Mouse (Mus musculus) common myeloid progenitor, adult 5-6 weeks (primary cell): ENCODE results near the gene Styk1. TPM values are rescaled to one million over a fixed set of nuclear protein-coding genes. Genes with fewer than 3 reads are reported as not detected.

Source experiments
- ATAC-seq: replicated peaks from 2 replicates; pipeline ENCODE4 v1.8.0; 2016; ENCODE audit warnings: low read depth, mild to moderate bottlenecking, moderate TSS enrichment, inconsistent platforms; ENCODE audit not compliant: poor library complexity, severe bottlenecking
- total RNA-seq: library from RNA; stranded (forward); fragments of 200-1000, 187-1606 nt; gene quantifications from 2 replicates; pipeline ENCODE4 v1.2.3, GENCODE M21; 2017

Gene Styk1
- total RNA-seq, 1 experiment from 2014 or later: 0.09 TPM

DNA sequence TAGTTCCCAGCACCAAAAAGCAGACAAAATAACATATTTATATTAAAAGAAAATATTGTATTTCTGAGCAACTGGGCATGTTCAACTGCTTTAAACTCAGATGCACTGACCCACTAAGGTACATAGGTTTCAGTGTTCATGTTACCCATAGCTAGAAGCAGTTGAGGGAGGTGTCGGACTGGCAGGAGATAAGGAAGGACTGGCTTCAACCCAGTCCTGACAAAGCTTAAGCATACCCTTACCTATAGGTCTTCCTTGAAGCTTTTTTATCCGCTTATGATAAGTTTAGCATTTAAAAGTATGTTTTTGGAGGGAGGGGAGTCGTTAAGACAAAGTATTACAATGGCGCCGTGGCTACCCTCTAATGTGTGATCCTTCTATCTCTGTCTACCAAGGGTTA is 17.4 kb upstream of the Styk1 start:
- ATAC-seq: no peak

DNA sequence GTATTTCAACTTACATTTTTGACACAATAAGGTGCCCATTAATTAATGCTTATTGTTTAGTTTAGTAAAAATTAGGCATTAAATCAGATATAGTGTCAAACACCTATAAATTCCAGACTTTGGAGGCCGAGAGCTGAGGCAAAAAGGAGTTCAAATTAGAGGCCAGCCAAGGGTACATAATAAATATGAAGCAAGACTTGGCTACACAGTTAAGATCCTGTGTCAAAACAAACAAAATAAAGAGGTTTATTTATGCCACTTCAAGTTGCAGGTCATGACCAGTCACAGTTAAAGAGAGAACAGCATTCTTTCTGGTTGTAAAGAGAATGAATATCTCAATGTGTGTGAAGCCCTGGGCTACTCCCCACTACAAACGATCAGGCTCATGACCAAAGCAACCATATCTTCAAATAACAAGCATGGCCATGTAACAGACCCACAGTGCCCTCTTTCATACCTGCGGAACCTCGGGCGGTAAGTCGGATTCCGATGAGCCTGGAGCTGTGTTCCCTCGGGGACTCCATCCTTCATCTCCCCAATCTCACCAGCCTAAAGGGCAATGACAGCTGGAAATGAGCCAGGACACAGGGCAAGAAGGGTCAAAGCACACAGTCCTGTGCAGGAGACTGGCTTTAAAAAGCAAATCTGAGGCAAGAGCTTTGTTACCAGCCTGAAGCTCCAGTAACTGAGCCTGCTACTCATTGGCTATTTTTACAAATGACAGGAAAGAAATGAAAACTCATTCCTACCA is 16.6 kb upstream of the Styk1 start:
- no peak for ATAC-seq

DNA sequence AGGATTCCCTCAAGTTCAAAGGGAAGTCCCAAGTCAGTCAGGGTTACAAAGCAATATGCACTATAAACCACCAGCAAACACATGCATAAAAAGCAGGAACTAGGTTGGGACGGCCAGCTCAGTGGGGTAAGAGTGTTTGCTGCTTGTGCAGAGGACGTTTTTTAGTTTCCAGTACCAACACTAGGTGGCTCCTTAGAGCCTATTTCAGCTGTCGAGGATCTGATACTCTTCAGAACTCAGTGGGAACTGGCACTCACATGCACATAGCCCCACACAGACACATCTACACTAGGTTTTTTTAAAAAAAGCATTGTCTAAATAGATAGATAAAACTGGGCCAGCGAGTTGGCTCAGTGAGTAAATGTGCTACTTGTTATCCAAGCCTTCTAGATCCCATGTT is 13.7 kb upstream of the Styk1 start:
- ATAC-seq: peak; percentile 73

DNA sequence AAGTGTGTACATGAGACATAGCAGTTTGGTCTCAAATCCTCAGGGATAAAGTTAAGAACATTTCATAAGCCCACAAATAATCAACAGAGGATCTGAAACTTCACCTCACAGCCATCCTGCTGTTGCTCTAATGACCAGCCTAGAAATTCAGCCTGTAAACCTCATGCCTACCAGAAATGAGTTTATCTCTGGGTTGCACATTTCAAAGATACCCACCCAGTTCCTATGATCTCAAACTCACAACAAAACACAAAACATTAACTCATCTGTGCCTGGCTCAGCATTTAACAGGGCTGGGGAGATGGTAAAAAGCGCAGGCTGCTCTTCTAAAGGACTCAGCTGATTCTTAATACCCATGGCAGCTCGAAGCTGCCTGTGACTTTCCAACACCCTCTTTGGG is 11.0 kb upstream of the Styk1 start:
- ATAC-seq: peak; percentile 49

DNA sequence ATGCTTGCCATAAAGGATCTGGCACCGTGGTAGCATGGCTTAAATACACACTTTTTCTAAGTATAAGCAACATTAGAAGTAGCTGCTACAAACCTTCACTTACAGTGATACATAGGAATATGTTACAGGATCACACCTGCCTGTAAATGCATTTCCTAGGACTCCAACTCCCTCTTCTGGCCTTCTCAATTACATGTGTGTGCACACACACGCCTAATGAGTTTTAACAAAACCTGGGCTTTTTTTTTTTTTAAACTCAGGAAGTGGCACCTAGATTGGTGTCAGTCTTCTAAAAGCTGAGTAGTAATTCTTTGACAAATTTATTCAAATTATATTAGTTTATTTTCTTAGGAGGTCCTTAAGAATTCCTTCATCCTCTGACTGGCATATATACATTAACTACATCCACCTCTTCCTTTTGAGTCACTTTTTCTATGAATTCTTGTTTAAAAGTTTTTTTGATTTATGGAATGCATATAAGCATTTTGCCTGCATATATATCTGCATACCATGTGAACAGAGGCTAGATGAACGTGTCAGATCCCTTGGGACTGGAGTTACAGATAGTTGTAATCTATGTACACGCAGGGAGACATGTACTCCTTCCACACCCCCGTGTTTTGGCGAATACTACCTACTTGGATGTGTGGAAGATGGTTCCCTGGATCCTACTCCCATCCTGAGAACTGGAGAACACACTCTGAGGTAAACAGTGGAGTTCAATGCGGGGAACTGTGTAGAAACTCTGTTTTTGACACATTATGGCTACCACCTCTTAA is 9.8 kb upstream of the Styk1 start:
- ATAC-seq: no peak

DNA sequence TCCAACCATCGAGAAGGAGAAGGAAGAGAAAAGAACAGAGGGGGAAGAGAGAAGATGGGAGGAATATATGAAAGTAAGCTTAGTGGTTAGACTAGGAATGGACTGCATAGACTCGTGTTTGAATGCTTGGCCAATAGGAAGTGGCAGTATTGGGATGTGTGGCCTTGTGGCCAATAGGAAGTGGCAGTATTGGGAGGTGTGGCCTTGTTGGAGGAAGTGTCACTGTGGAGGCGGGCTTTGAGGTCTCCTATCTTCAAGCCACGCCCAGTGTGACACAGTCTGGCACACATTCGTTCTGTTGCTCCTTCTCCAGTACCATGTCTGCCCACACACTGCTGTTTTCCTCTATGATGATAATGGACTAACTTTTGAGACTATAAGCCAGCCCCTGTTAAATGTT is 7.3 kb upstream of the Styk1 start:
- ATAC-seq: peak; percentile 34

DNA sequence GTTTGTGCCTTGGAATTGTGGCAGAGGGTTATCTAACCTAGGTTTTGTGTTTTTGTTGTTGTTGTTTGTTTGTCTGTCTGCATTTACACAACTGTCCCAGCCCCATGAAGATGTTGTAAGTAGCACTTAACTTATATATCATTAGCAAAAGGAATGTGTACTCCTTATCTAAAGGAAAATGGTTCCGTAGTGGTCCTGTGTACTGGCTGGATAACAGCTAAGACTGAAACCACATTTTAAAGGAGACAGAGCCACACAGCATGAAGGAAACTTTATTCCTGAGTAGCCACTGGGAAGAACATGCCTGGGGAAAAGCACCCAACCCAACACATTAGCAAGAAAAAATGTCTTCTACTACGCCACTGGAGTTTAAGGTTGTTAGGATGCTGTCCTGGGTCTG is 6.1 kb upstream of the Styk1 start:
- ATAC-seq: peak; percentile 40

DNA sequence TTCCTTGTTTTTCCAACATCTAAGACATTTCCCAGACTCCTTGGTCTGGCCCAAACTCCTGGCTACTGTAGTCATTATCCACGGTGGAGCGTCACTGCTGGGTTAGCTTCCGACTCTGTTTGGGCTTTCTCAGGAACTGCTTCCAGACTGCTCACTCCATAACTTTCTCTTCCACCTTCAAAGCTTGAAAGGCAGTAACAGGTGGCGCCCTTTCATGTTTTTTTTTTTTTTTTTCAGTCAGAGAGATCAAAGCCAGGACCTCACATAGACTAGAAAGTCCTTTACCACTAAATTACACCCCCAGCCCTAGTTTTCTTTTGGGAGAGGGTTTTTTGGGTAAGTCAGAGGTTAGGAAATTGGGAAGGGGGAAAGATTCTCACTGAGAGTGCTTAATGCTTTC is 1.5 kb upstream of the Styk1 start:
- no peak for ATAC-seq

DNA sequence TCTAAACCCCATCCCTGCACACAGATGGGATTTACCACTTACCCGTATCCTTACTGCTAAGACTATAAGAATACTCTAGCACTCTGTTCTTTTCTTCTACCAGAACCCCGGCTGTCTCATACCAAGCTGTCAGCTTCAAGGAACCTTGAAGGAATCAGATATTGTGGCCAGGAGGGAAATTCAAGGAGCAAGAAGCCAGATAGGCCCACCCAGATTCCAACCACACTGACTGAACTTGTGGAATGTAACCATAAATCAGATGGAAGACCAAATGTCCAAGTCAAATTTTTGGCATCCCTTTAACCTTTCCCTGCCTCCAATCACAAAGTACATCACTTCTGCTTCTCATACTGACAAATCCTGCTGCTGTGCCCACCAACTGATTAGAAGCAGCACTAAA is 6.4 kb downstream of the Styk1 start:
- ATAC-seq: no peak

DNA sequence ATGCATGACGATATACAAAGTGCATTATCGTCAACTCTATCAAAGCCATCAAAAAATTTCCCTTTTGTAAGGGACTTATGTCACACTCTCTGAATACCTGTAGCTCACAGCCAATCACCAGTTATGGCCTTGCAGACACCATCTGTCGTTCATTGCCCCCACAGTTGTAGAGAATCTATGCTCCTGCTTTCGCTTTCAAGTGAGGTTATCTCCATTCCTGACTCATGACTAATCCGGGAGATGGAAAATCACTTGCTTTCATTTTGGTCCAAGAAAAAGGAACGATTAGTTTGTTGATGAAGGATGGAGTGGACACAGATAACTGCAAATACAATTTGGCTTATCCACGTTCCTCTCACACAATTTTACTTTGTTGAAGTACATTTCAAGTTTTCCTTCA is 9.1 kb downstream of the Styk1 start:
- no peak for ATAC-seq

DNA sequence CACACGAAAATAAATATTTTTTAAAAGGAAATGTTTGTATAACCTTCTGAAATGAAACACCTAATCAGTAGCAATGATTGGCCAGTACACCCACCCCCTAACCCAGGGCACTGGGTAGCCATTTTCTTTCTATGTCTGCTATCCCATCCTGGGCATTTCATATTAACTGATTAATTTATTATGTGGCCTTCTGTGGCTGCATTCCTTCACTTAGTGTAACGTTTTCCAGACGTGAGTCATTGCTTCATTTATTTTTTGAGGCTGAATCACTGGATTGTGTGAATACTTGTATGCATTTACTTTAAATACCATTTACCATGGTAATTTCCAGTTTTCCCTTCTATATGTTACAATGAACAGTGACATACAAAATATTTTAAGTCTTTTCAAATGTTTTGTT is 13.3 kb downstream of the Styk1 start:
- ATAC-seq: no peak

DNA sequence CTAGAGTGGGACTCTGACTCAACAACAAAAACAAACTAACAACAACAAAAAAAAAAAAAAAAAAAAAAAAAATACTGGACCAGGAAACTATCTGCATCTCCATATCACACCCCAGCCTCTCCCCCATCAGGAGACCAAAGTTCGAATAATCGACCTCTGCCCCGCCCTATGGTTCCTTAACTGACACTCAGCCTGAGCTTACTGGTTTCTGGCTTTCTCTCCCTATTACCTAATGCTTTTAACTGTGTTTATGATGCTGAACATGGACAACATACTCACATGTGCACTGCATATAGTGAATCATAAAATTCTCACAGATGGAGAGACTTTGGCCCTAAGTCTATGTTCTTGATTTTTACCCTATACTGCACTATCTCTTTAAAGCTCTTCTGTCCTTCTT is 14.1 kb downstream of the Styk1 start:
- ATAC-seq: no peak

DNA sequence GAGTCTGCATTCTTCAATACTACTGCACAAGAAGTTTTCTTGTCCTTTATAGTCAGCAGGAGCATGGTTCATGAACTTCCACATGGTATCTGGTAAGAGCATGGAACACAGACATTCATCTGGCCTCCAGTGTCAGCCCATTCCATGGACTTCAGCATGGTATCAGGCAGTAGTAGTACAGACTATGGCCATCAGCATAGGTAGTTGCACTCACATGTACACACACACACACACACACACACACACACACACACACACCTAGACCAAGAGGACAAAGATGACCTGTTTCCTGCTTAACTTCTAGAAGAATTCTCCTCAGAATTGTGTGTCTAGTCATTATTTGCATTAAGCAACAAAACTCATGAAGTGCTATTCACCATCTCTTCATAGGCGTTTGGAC is 14.6 kb downstream of the Styk1 start:
- no peak for ATAC-seq

DNA sequence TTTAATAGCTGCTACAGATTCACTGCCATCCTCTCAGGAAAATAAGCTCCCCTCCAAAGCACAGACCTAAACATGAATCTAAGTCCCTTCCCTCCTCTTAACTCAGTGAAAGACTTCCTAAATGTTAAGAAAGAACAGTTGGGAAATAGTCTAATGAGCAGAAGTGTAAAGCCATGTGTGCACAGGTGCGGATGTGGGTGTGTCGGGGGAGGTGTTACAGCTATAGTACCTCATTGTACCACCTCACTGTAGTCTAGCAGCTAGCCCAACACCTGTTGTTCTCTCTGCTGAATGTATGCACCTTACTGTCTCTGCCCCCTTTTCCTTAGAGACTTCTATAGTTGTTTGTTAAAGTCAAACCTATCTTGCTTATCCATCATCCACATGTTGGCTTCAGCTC is 26.3 kb downstream of the Styk1 start:
- ATAC-seq: no peak

DNA sequence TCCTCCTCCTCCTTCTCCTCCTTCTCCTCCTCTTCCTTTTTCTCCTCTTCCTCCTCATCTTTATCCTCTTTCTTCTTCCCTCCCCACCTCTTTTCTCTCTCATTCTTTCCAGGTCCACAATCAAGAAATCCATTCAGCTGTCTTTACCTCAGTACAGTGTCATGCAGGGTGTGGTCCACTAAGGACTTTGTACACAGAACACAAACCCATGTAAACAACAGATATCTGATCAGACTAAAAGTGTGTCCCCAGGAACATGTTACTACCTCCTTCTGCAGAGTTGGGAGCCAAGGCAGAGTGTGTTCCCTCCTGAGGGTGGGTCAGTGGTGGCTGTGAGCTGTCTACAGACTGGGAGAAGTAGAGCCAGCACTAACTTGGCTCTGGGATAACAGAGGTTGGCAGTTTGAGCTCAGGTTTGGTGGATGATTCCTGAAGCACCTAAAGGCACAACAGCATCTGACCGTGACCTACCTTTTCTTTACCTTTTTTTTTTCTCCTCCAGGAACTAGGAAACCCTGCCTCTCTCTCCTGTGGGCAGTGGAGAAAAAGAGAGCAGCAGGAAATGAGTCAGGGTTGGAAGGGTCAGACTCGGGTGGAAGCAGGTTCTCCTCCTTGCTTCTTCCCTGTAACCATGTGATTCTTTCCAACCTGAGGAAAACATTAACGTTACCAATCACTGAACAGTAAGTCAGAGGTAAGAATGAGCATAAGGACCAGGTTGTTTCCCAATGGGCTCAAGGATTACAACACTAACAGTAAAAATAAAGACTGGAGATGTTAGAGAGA is 31.4 kb downstream of the Styk1 start:
- ATAC-seq: no peak

DNA sequence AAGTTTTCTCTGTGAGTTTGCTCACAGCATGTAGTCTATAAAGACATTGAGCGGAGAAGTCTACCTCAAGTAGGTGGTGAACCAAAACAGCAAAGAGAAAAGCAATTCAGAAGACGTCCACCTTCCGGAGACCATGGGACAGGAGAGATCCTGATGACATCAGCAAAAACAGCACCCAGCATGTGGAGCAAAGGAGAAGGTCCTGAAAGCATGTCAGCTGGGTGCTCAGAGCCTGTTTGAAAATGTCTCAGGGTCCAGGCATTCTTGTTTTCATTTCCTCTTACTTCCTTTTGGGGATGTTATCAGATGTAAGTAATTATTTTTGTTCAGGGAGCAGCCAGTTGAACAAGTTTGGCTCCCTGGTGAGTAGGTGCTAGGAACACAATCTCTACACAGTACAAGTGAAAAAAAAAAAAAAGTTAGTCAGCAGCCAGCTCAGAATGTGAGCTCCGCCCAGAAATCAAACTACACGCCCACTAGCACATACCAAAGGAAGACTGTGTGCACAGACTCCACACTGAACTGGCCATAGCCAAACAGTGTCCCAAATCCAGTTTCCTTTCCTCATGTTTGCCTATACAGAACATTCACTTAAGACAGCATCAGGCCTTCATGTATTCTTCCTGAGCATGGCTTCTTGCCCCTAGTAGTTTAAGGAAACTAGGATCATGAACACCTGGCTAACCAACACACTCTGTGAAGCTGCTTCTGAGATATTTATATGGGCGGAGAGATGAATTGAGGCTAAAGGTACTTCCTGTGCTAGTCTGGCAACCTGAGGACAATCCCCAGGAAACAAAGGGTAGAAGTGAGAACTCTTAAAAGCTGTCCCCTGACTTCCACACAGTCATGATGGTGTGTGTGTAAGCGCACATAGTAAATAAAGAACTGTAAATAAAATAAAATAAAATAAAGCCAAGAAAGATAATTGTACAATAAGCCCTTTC is 37.0 kb downstream of the Styk1 start:
- no peak for ATAC-seq

DNA sequence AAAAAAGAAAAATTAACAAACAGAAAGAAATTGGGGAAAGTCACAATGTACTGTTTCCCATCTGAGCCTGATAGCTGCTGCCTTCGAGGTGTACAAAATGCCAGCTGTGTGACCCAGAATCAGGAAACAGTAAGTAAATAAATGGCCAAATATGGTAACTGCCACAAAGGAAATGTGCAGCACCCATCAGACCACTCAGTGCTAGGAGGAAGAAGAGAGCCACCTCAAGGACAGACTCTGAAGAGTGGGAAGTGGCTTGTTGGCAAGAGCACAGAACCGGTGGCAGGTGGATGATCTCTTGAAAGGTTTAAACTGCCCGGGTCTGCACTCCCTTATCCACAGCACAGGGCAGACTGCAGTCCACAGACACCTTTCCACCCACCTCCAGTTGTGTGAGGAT is 45.4 kb downstream of the Styk1 start:
- ATAC-seq: peak; percentile 93

DNA sequence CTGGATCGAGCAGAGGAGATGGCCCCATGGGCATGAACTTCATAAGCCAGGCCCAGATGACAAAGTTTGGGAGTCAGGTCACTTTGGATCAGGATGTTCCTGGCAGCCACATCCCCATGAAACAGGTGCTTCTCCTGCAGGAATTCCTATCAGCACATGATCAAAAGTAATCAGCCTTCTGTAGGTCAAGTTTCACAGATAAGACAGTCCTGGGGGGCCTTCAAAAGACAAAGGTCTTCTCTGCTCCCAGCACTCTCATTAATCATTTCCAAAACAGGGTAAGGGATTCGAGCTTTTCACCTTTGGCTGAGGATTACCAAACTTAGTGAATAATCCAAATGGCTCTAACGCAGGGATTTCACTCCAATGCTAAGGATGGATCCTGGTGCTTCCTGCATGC is 48.6 kb downstream of the Styk1 start:
- no peak for ATAC-seq

DNA sequence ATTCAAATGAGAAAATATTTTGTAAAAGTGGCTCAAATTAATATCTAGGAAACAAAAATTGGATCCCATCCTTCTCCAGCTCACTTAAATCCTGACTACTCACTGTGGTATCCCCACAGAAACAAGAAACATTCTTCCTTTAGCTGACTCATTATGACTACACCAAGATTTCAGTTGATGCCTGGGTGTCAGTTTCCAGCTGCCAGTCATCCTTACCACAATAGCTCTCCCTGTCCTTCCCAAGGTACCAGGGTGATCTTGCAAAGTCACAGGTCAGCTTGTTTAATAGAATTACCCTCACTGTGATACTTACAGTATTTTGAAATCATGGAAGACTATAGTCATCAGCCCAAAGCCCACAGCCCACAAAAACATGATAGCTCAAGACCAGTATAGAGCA is 54.9 kb downstream of the Styk1 start:
- peak; percentile 82 for ATAC-seq
